Mouse (Mus musculus) bone marrow macrophage, adult 2 months (primary cell): ENCODE data around the gene Abhd17a.

ENCODE experiments used
- CTCF ChIP-seq: IDR thresholded peaks from 2 replicates; pipeline ENCODE4 v1.5.1; 2012; ENCODE audit warnings: low read depth, mild to moderate bottlenecking, low read length, moderate library complexity
- POLR2A ChIP-seq: IDR thresholded peaks from 2 replicates; pipeline ENCODE4 v1.6.1; 2012; ENCODE audit warnings: mild to moderate bottlenecking, low read depth, low read length, borderline replicate concordance

DNA sequence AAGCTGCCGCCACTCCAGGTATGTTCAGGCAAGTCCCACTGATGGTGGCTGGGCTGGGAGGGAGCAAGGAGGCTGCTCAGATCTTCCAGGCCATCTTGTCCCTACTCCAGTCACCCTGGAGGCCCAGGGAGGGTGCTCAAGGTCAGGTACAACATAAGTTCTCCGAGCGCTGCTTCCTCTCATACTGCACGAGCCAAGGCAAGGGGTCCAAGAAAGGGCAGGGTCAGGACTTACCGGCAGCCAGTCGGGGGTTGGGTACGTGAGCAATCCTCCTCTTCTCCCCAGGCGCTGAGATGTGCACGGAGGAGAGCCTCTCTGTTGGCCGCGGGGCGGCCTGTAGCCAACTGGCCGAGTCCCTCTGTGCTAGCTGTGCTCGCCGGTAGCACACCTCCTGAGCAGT, 42.6 kb downstream of the Abhd17a start:
- TF ChIP-seq CTCF (no peak), POLR2A (no peak)
